Mouse (Mus musculus) naive thymus-derived CD4-positive, alpha-beta T cell, adult 2 months (primary cell): Measurements from ENCODE around the gene Dnajb4.
A peak's percentile ranks its signal among the peaks of the same experiment; 100 is the strongest.

ENCODE experiments used
- DNase-seq: peaks from one replicate; pipeline ENCODE4 v3.0.0-alpha.2; 2011; ENCODE audit warnings: low read depth

Dnajb4 gene

GRCm38 (mm10) chr3:152209967-152210634, at the start of gene Dnajb4, which contains the start of gene Fubp1:
Gene Dnajb4, minus strand, starts transcription at chr3:152210302.
Gene Fubp1, plus strand, starts transcription at chr3:152210422.
- DNase-seq, result peak; percentile 100

GRCm38 (mm10) chr3:152259409-152259808, 49.3 kb upstream of the Dnajb4 start:
- DNase-seq, result peak; percentile 77

- DNase-seq, result no peak
These were observed 47.4 kb upstream of the Dnajb4 start for GRCm38 (mm10) chr3:152257528-152257927.

GRCm38 (mm10) chr3:152250487-152250886, 40.4 kb upstream of the Dnajb4 start:
- DNase-seq, result no peak

- no peak for DNase-seq
These were observed 37.6 kb upstream of the Dnajb4 start for GRCm38 (mm10) chr3:152247708-152248107.

GRCm38 (mm10) chr3:152245273-152245910, 35.3 kb upstream of the Dnajb4 start:
- no peak for DNase-seq

GRCm38 (mm10) chr3:152243304-152243703, 33.2 kb upstream of the Dnajb4 start:
- DNase-seq, result no peak

- no peak for DNase-seq
These were observed 31.0 kb upstream of the Dnajb4 start for GRCm38 (mm10) chr3:152241098-152241497.

- DNase-seq, result no peak
These were observed 29.5 kb upstream of the Dnajb4 start for GRCm38 (mm10) chr3:152239592-152239991.

- peak; percentile 20 for DNase-seq
These were observed 28.7 kb upstream of the Dnajb4 start for GRCm38 (mm10) chr3:152238836-152239235.

- no peak for DNase-seq
These were observed 25.7 kb upstream of the Dnajb4 start for GRCm38 (mm10) chr3:152235805-152236204.

GRCm38 (mm10) chr3:152235238-152235637, 25.1 kb upstream of the Dnajb4 start:
- DNase-seq, result no peak

GRCm38 (mm10) chr3:152231333-152232100, 21.4 kb upstream of the Dnajb4 start:
- no peak for DNase-seq

- no peak for DNase-seq
These were observed 19.2 kb upstream of the Dnajb4 start for GRCm38 (mm10) chr3:152229271-152229670.

- DNase-seq, result no peak
These were observed 18.7 kb upstream of the Dnajb4 start for GRCm38 (mm10) chr3:152228843-152229242.

- DNase-seq, result no peak
These were observed 15.8 kb upstream of the Dnajb4 start for GRCm38 (mm10) chr3:152225906-152226305.

- no peak for DNase-seq
These were observed 14.8 kb upstream of the Dnajb4 start for GRCm38 (mm10) chr3:152224918-152225317.

- DNase-seq, result peak; percentile 36
These were observed 3.3 kb upstream of the Dnajb4 start for GRCm38 (mm10) chr3:152213416-152213815.

- DNase-seq, result peak; percentile 89
These were observed 1.7 kb upstream of the Dnajb4 start for GRCm38 (mm10) chr3:152211731-152212279.

- DNase-seq, result no peak
These were observed 758 bp upstream of the Dnajb4 start for GRCm38 (mm10) chr3:152210728-152211391.

- peak; percentile 75 for DNase-seq
These were observed 730 bp downstream of the Dnajb4 start for GRCm38 (mm10) chr3:152209177-152209966.
